Mouse (Mus musculus) ES-E14 (cell line): ENCODE measurements at regions not wholly inside any gene's neighbourhood (a gene's known extent, or its start where the extent isn't known, plus 50 kb on each side); places are given as distances from the start of the nearest gene placed in this dataset.

ENCODE experiments used
- DNase-seq: peaks from one replicate; pipeline ENCODE4 v3.0.0-alpha.2; 2013; ENCODE audit warnings: low read depth, low spot score
- H3K27ac ChIP-seq: 2 replicates; pipeline ENCODE4 v1.5.1; 2012; ENCODE audit warnings: low read depth, mild to moderate bottlenecking, low read length, moderate library complexity, mixed read lengths; ENCODE audit not compliant: poor library complexity, insufficient read depth, severe bottlenecking
- H3K36me3 ChIP-seq: 2 replicates; pipeline ENCODE4 v1.6.1; 2012; ENCODE audit warnings: mild to moderate bottlenecking, low read length, moderate library complexity, mixed read lengths; ENCODE audit not compliant: control insufficient read depth, poor library complexity, insufficient read depth, severe bottlenecking
- H3K4me1 ChIP-seq, 2 experiments: fragments of 150-350 bp in 1 of 2; sonication (generic) in 1 of 2; 2 replicates each; pipeline ENCODE4 v1.6.1; 2012; ENCODE audit warnings: low read length in 2 of 2, mild to moderate bottlenecking in 1 of 2, mixed read lengths in 1 of 2; ENCODE audit not compliant: control insufficient read depth in 2 of 2, insufficient read depth in 2 of 2, poor library complexity in 1 of 2
- H3K4me3 ChIP-seq, 2 experiments: fragments of 150-350 bp in 1 of 2; sonication (generic) in 1 of 2; 2 replicates each; pipeline ENCODE4 v1.5.1; 2012; ENCODE audit warnings: low read length in 2 of 2, low read depth in 1 of 2, mild to moderate bottlenecking in 1 of 2, mixed read lengths in 1 of 2; ENCODE audit not compliant: insufficient read depth in 1 of 2, poor library complexity in 1 of 2, severe bottlenecking in 1 of 2
- H3K9ac ChIP-seq: 2 replicates; pipeline ENCODE4 v1.6.1; 2012; ENCODE audit warnings: low read depth, mild to moderate bottlenecking, low read length, mixed read lengths; ENCODE audit not compliant: poor library complexity, insufficient read depth, severe bottlenecking
- H3K9me3 ChIP-seq: fragments of 150-350 bp; sonication (generic); 2 replicates; pipeline ENCODE4 v1.6.1; 2012; ENCODE audit warnings: low read depth, mild to moderate bottlenecking, low read length; ENCODE audit not compliant: control insufficient read depth, insufficient read depth
- CHD2 ChIP-seq: IDR thresholded peaks from 2 replicates; pipeline ENCODE4 v1.6.1; 2014; ENCODE audit warnings: mild to moderate bottlenecking, low read depth, low read length, inconsistent platforms
- HCFC1 ChIP-seq: IDR thresholded peaks from 2 replicates; pipeline ENCODE4 v1.6.1; 2012; ENCODE audit warnings: low read length, inconsistent platforms, borderline replicate concordance; ENCODE audit not compliant: insufficient read depth
- MAFK ChIP-seq: IDR thresholded peaks from 2 replicates; pipeline ENCODE4 v1.6.1; 2014; ENCODE audit warnings: mild to moderate bottlenecking, low read depth, low read length, inconsistent platforms; ENCODE audit not compliant: insufficient read depth
- ZC3H11A ChIP-seq: IDR thresholded peaks from 2 replicates; pipeline ENCODE4 v1.6.1; 2012; ENCODE audit warnings: low read depth, mild to moderate bottlenecking, inconsistent platforms, low read length, borderline replicate concordance
- ZNF384 ChIP-seq: IDR thresholded peaks from 2 replicates; pipeline ENCODE4 v1.6.1; 2012; ENCODE audit warnings: low read depth, low read length, inconsistent platforms
- in situ Hi-C, 2 experiments: fragments of 600-800 bp; cut with MboI; formaldehyde crosslinking; loops; one replicate each; pipeline ENCODE4 v1.15.1; 2025; ENCODE audit warnings: low sequenced_read_pairs in 2 of 2, inconsistent platforms in 1 of 2; ENCODE audit not compliant: unreplicated experiment in 2 of 2

GRCm38 (mm10) chr16:97686561-97686960, 75.6 kb upstream of the Tmprss2 start:
- in situ Hi-C loops, result no loop called here
- Histone ChIP-seq H3K4me3 (no peak overlapping the region), H3K36me3 (no peaks in the 10 kb centered on the region), H3K9me3 (no peaks in the 10 kb centered on the region), H3K9ac (no peak overlapping the region), H3K27ac (no peak overlapping the region), H3K4me1 (no peaks in the 10 kb centered on the region)
- TF ChIP-seq HCFC1, result no peak
- no peak for TF ChIP-seq ZNF384
- TF ChIP-seq MAFK, result no peak
- TF ChIP-seq CHD2, result no peak
- no peak for DNase-seq

- Histone ChIP-seq H3K27ac (no peak overlapping the region), H3K9me3 (no peaks in the 10 kb centered on the region), H3K4me3 (no peak overlapping the region), H3K9ac (no peak overlapping the region), H3K36me3 (no peaks in the 10 kb centered on the region), H3K4me1 (no peaks in the 10 kb centered on the region)
- no peak for TF ChIP-seq MAFK
- TF ChIP-seq HCFC1, result no peak
- TF ChIP-seq ZNF384, result no peak
- no peak for TF ChIP-seq CHD2
- no peak for TF ChIP-seq ZC3H11A
- in situ Hi-C loops, result no loop called here
- no peak for DNase-seq
Observed at GRCm38 (mm10) chr16:97685603-97686285, 74.7 kb upstream of the Tmprss2 start.

DNA sequence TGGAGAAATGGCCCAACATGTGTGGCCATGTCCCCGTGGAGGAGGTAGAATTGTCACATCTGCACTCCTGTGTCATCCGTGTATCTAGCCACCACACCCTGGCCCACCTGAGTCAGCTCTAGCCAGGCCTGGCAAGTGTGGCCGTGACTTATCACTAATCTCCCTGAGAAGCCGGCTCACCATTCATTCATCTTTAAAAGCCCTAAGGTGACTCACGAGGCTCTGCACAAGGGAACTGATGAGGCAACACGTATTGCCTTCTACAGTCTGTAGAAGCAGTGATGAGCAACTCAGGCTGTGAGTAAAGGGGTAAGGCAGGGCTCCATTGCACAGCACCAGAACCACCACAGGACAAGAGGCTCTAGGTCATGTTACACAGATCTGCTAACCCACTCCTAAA, 70.2 kb upstream of the Tmprss2 start:
- Histone ChIP-seq H3K4me1 (no peaks in the 10 kb centered on the region), H3K9ac (no peak overlapping the region), H3K4me3 (no peak overlapping the region), H3K27ac (no peak overlapping the region), H3K9me3 (no peaks in the 10 kb centered on the region), H3K36me3 (no peaks in the 10 kb centered on the region)
- TF ChIP-seq CHD2 (no peak), ZNF384 (no peak), HCFC1 (no peak), MAFK (no peak), ZC3H11A (no peak)
- no peak for DNase-seq
- in situ Hi-C loops, result no loop called here

GRCm38 (mm10) chr16:97679820-97680219, 68.8 kb upstream of the Tmprss2 start:
- H3K9ac ChIP-seq, result no peak overlapping the region
- H3K4me1 ChIP-seq, result no peaks in the 10 kb centered on the region
- TF ChIP-seq ZC3H11A, result no peak
- TF ChIP-seq HCFC1, result no peak
- no peak for TF ChIP-seq ZNF384
- no peak for TF ChIP-seq CHD2
- no peak for TF ChIP-seq MAFK
- no peak overlapping the region for H3K27ac ChIP-seq
- H3K36me3 ChIP-seq, result no peaks in the 10 kb centered on the region
- no peak for DNase-seq
- H3K4me3 ChIP-seq, result no peak overlapping the region
- no peaks in the 10 kb centered on the region for H3K9me3 ChIP-seq
- in situ Hi-C loops, result no loop called here
